Mouse (Mus musculus) myocyte (in vitro differentiated cells): ENCODE data around the gene Cstad.

Experiments used
- E2F4 ChIP-seq: IDR thresholded peaks from one replicate; pipeline ENCODE4 v1.6.1; 2011; ENCODE audit warnings: mild to moderate bottlenecking, control low read depth, moderate library complexity; ENCODE audit not compliant: insufficient read depth
- MYOD1 ChIP-seq, 3 experiments: IDR thresholded peaks; one replicate each; pipeline ENCODE4 v1.6.1; 2011; ENCODE audit warnings: control low read depth in 2 of 3, low read depth in 2 of 3, mild to moderate bottlenecking in 2 of 3, moderate library complexity in 1 of 3; ENCODE audit not compliant: insufficient read length in 2 of 3, control insufficient read depth in 1 of 3
- POLR2A ChIP-seq: IDR thresholded peaks from one replicate; pipeline ENCODE4 v1.6.1; 2011; ENCODE audit warnings: low read depth, mild to moderate bottlenecking, control low read depth, moderate library complexity; ENCODE audit not compliant: insufficient read length
- TCF12 ChIP-seq: IDR thresholded peaks from one replicate; pipeline ENCODE4 v1.6.1; 2011; ENCODE audit warnings: mild to moderate bottlenecking, control low read depth; ENCODE audit not compliant: poor library complexity, insufficient read depth, severe bottlenecking

- TF ChIP-seq POLR2A (no peak), E2F4 (no peak), MYOD1 (IDR thresholded peaks at IDR 0.05; ENCODE audit: control insufficient read depth in 1 of 3, insufficient read length in 2 of 3, low read depth in 2 of 3) (no peak), TCF12 (no peak)
These were observed 1.9 kb upstream of the Cstad start for GRCm38 (mm10) chr2:30592951-30593350.
